Mouse (Mus musculus) CD4-positive, CD25-positive, alpha-beta regulatory T cell, adult 2 months (primary cell): ENCODE data around the gene Axin1.

Experiments used
- DNase-seq: peaks from one replicate; pipeline ENCODE4 v3.0.0-alpha.2; 2012; ENCODE audit warnings: low read depth, low spot score

Gene Axin1

GRCm38 (mm10) chr17:26239551-26239950 is 101.1 kb downstream of the Axin1 start:
- DNase-seq, result no peak

GRCm38 (mm10) chr17:26240120-26240790 is 101.8 kb downstream of the Axin1 start:
- DNase-seq, result peak; percentile 35

- DNase-seq, result no peak
These were observed 102.5 kb downstream of the Axin1 start for GRCm38 (mm10) chr17:26240990-26241389.

- peak; percentile 77 for DNase-seq
These were observed 105.1 kb downstream of the Axin1 start for GRCm38 (mm10) chr17:26243471-26244100.

- DNase-seq, result peak; percentile 96
These were observed 105.8 kb downstream of the Axin1 start, which contains the start of gene Fam234a for GRCm38 (mm10) chr17:26244101-26244841. Fam234a (minus strand) TSS chr17:26244242.
